Comparison of ENCODE assay signal across 24 mouse cellular contexts in the genomic region with DNA sequence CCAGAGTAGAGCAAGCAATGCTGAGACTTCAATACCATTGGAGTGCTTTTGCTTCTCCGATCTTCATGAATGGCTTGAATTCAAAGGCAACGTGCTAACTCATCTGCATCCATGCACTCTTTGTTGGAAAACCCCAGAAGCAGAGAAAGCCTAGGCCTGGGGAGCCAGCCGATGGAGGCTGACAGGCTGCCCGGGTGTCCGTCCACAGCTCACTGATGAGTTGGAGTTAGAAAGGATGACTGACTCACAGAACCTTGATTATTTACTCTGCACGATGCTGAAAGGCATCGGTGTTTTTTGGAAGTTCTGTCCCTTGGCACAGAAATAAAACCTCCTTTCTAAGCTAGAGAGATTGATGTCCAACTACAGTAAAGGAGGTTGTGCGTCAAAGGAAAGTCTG. TPM values are rescaled to one million over a fixed set of nuclear protein-coding genes. Genes with fewer than 3 reads are reported as not detected.
A peak's percentile ranks its signal among the peaks of the same experiment; 100 is the strongest.
DNase-seq lines count a peak whose midpoint lies in the region; ATAC-seq lines count a peak whose summit lies in the region.
"Had no signal": no experiment of that assay in that cellular context is flagged by ENCODE, and none has a peak within 500 bp of the region (broad histone marks: within the 10 kb centered on the region; RNA-seq: fewer than 3 reads in every experiment).

No protein-coding gene starts in this region.

- no peak for ATAC-seq in forebrain, embryonic 12.5 days (ENCODE audit: low FRiP score)
- ATAC-seq in forebrain, embryonic 14.5 days: no peak
- ATAC-seq in midbrain, embryonic 16.5 days: no peak
- no peak for ATAC-seq in forebrain, embryonic 13.5 days
- no peak for ATAC-seq in limb, embryonic 15.5 days (ENCODE audit: insufficient number of reproducible peaks, low FRiP score, low TSS enrichment, low read depth)
- ATAC-seq in heart, embryonic 11.5 days (replicated peaks; ENCODE audit: insufficient number of reproducible peaks, low FRiP score, low TSS enrichment): no peak
- ATAC-seq in activated CD4-positive, CD25-positive, alpha-beta regulatory T cell, adult 4 months: no peak
- ATAC-seq: intestine, postnatal 0 days had no signal

- H3K9ac ChIP-seq in forebrain, embryonic 12.5 days: no peak overlapping the region
- no peak overlapping the region for H3K9ac ChIP-seq in forebrain, embryonic 14.5 days (ENCODE audit: low read length)
- H3K9ac ChIP-seq in midbrain, embryonic 16.5 days (ENCODE audit: low read depth, low read length): no peak overlapping the region
- no peak overlapping the region for H3K9ac ChIP-seq in forebrain, embryonic 13.5 days
- H3K9ac ChIP-seq in limb, embryonic 15.5 days: no peak overlapping the region
- H3K9ac ChIP-seq in heart, embryonic 11.5 days (ENCODE audit: low read depth, low read length): no peak overlapping the region
- H3K9ac ChIP-seq: hindbrain, embryonic 12.5 days; liver, embryonic 14.5 days; lung, embryonic 15.5 days; stomach, embryonic 15.5 days had no signal

- 62% methylated on average over 8 of the region's 8 CpGs for WGBS in forebrain, embryonic 12.5 days
- 48% methylated on average over 8 of the region's 8 CpGs for WGBS in forebrain, embryonic 14.5 days
- WGBS in midbrain, embryonic 10.5 days: 75% methylated on average over 8 of the region's 8 CpGs
- WGBS in midbrain, embryonic 16.5 days: 71% methylated on average over 8 of the region's 8 CpGs
- 55% methylated on average over 8 of the region's 8 CpGs for WGBS in forebrain, embryonic 13.5 days
- 83% methylated on average over 8 of the region's 8 CpGs for WGBS in limb, embryonic 15.5 days
- 81% methylated on average over 8 of the region's 8 CpGs for WGBS in heart, embryonic 11.5 days (ENCODE audit: insufficient replicate concordance)

- no peak for DNase-seq in forebrain, embryonic 14.5 days (ENCODE audit: low spot score)
- no peak for DNase-seq in midbrain, embryonic 10.5 days (ENCODE audit: low spot score)
- DNase-seq: cerebellum, postnatal 14 days; embryo, embryonic 11 days; heart, postnatal 10 days; left cerebral cortex, postnatal 4 days; right cerebral cortex, postnatal 25 days; thymus, adult 2 months had no signal

- no peak overlapping the region for H3K4me3 ChIP-seq in forebrain, embryonic 12.5 days (replicated peaks)
- no peak overlapping the region for H3K4me3 ChIP-seq in forebrain, embryonic 14.5 days (ENCODE audit: low read depth, low read length)
- no peak overlapping the region for H3K4me3 ChIP-seq in midbrain, embryonic 10.5 days
- H3K4me3 ChIP-seq in midbrain, embryonic 16.5 days (ENCODE audit: low read depth, low read length): no peak overlapping the region
- H3K4me3 ChIP-seq in forebrain, embryonic 13.5 days: no peak overlapping the region
- no peak overlapping the region for H3K4me3 ChIP-seq in limb, embryonic 15.5 days
- no peak overlapping the region for H3K4me3 ChIP-seq in heart, embryonic 11.5 days (ENCODE audit: low read depth, low read length)
- H3K4me3 ChIP-seq: heart, embryonic 10.5 days; hindbrain, embryonic 12.5 days; left cerebral cortex, adult 2 months; lung, embryonic 15.5 days; stomach, embryonic 15.5 days had no signal

- peaks cover 18% of the 10 kb centered on the region for H3K4me1 ChIP-seq in forebrain, embryonic 12.5 days
- peaks cover 8% of the 10 kb centered on the region; the same call in 1 of the 2 replicates for H3K4me1 ChIP-seq in forebrain, embryonic 14.5 days (ENCODE audit: control insufficient read depth, insufficient read depth, low read length)
- peaks cover 16% of the 10 kb centered on the region for H3K4me1 ChIP-seq in midbrain, embryonic 10.5 days
- H3K4me1 ChIP-seq in midbrain, embryonic 16.5 days (ENCODE audit: control insufficient read depth, insufficient read depth, low read length): no peaks in the 10 kb centered on the region
- peaks cover 27% of the 10 kb centered on the region for H3K4me1 ChIP-seq in forebrain, embryonic 13.5 days
- peaks cover 10% of the 10 kb centered on the region; the same call in 1 of the 2 replicates for H3K4me1 ChIP-seq in limb, embryonic 15.5 days
- H3K4me1 ChIP-seq in heart, embryonic 11.5 days (ENCODE audit: control insufficient read depth, insufficient read depth, low read length): no peaks in the 10 kb centered on the region
- H3K4me1 ChIP-seq: stomach, embryonic 15.5 days had no signal

- no peaks in the 10 kb centered on the region for H3K27me3 ChIP-seq in forebrain, embryonic 12.5 days
- no peaks in the 10 kb centered on the region for H3K27me3 ChIP-seq in forebrain, embryonic 14.5 days (replicated peaks; ENCODE audit: control insufficient read depth, insufficient read depth, low read length)
- no peaks in the 10 kb centered on the region for H3K27me3 ChIP-seq in midbrain, embryonic 10.5 days (ENCODE audit: low read depth, poor library complexity, severe bottlenecking)
- H3K27me3 ChIP-seq in midbrain, embryonic 16.5 days (ENCODE audit: control insufficient read depth, insufficient read depth, low read depth, low read length): no peaks in the 10 kb centered on the region
- H3K27me3 ChIP-seq in forebrain, embryonic 13.5 days: no peaks in the 10 kb centered on the region
- no peaks in the 10 kb centered on the region for H3K27me3 ChIP-seq in limb, embryonic 15.5 days
- H3K27me3 ChIP-seq in heart, embryonic 11.5 days (ENCODE audit: control insufficient read depth, insufficient read depth, low read length): no peaks in the 10 kb centered on the region
- H3K27me3 ChIP-seq: hindbrain, embryonic 12.5 days; lung, embryonic 15.5 days; stomach, embryonic 15.5 days had no signal

- no peak overlapping the region for H3K4me2 ChIP-seq in forebrain, embryonic 12.5 days
- no peak overlapping the region for H3K4me2 ChIP-seq in forebrain, embryonic 14.5 days (ENCODE audit: low read length)
- H3K4me2 ChIP-seq in midbrain, embryonic 16.5 days (ENCODE audit: low read length): no peak overlapping the region
- H3K4me2 ChIP-seq in forebrain, embryonic 13.5 days: no peak overlapping the region
- H3K4me2 ChIP-seq in limb, embryonic 15.5 days: no peak overlapping the region
- no peak overlapping the region for H3K4me2 ChIP-seq in heart, embryonic 11.5 days
- H3K4me2 ChIP-seq: hindbrain, embryonic 12.5 days; lung, embryonic 15.5 days; midbrain, embryonic 11.5 days; stomach, embryonic 15.5 days had no signal

- no peaks in the 10 kb centered on the region for H3K36me3 ChIP-seq in forebrain, embryonic 12.5 days (replicated peaks)
- H3K36me3 ChIP-seq in forebrain, embryonic 14.5 days (ENCODE audit: control insufficient read depth, insufficient read depth, low read length): no peaks in the 10 kb centered on the region
- no peaks in the 10 kb centered on the region for H3K36me3 ChIP-seq in midbrain, embryonic 10.5 days
- H3K36me3 ChIP-seq in midbrain, embryonic 16.5 days (ENCODE audit: control insufficient read depth, insufficient read depth, low read length): no peaks in the 10 kb centered on the region
- H3K36me3 ChIP-seq in forebrain, embryonic 13.5 days (ENCODE audit: poor library complexity, severe bottlenecking): no peaks in the 10 kb centered on the region
- no peaks in the 10 kb centered on the region for H3K36me3 ChIP-seq in limb, embryonic 15.5 days
- no peaks in the 10 kb centered on the region for H3K36me3 ChIP-seq in heart, embryonic 11.5 days (ENCODE audit: control insufficient read depth, insufficient read depth, low read length)
- H3K36me3 ChIP-seq: heart, embryonic 10.5 days; hindbrain, embryonic 12.5 days; lung, embryonic 15.5 days; stomach, embryonic 15.5 days had no signal

- no peaks in the 10 kb centered on the region for H3K9me3 ChIP-seq in forebrain, embryonic 12.5 days
- H3K9me3 ChIP-seq in forebrain, embryonic 14.5 days (replicated peaks; ENCODE audit: control insufficient read depth, low read length): no peaks in the 10 kb centered on the region
- no peaks in the 10 kb centered on the region for H3K9me3 ChIP-seq in midbrain, embryonic 10.5 days (replicated peaks)
- 0 out of 2 replicates have a peak, but pooled peaks cover 2% of the 10 kb centered on the region for H3K9me3 ChIP-seq in midbrain, embryonic 16.5 days (replicated peaks; ENCODE audit: control insufficient read depth, low read length, poor library complexity, severe bottlenecking)
- no peaks in the 10 kb centered on the region for H3K9me3 ChIP-seq in forebrain, embryonic 13.5 days (replicated peaks)
- no peaks in the 10 kb centered on the region for H3K9me3 ChIP-seq in limb, embryonic 15.5 days
- no peaks in the 10 kb centered on the region for H3K9me3 ChIP-seq in heart, embryonic 11.5 days (replicated peaks; ENCODE audit: control insufficient read depth, low read length)
- H3K9me3 ChIP-seq: G1E; heart, embryonic 10.5 days; hindbrain, embryonic 12.5 days; lung, embryonic 15.5 days; stomach, embryonic 15.5 days had no signal

- peak overlapping the region; percentile 3; the same call in 1 of the 2 replicates for H3K27ac ChIP-seq in forebrain, embryonic 12.5 days
- H3K27ac ChIP-seq in forebrain, embryonic 14.5 days (ENCODE audit: low read depth, low read length): no peak overlapping the region
- peak overlapping the region; percentile 28; the same call in 1 of the 2 replicates for H3K27ac ChIP-seq in midbrain, embryonic 10.5 days (replicated peaks)
- no peak overlapping the region for H3K27ac ChIP-seq in midbrain, embryonic 16.5 days (ENCODE audit: low read length)
- H3K27ac ChIP-seq in forebrain, embryonic 13.5 days: peak overlapping the region; percentile 6; the same call in 1 of the 2 replicates
- H3K27ac ChIP-seq in limb, embryonic 15.5 days: 0 out of 2 replicates have a peak overlapping the region, but pooled peaks have one; percentile 4
- no peak overlapping the region for H3K27ac ChIP-seq in heart, embryonic 11.5 days (ENCODE audit: low read depth, low read length)
- H3K27ac ChIP-seq: heart, embryonic 10.5 days; hindbrain, embryonic 12.5 days; left cerebral cortex, adult 2 months; liver, embryonic 14.5 days; lung, embryonic 15.5 days; macrophage; stomach, embryonic 15.5 days had no signal

RNA-seq across cellular contexts. Expression of a gene that starts 55.8 kb away (rescaled TPM):
- 3.0 and 4.3 TPM in 2 replicates for polyA plus RNA-seq in forebrain, embryonic 12.5 days (2016; fragmentation: Nextera tagmentation; extraction: Ambion mirVana)
- polyA plus RNA-seq in forebrain, embryonic 14.5 days (2014; fragmentation: Nextera tagmentation; extraction: Ambion mirVana): 7.5 and 12.0 TPM in 2 replicates
- polyA plus RNA-seq in midbrain, embryonic 10.5 days (2016; fragmentation: Nextera tagmentation; extraction: Ambion mirVana): 1.3 and 1.4 TPM in 2 replicates
- 13.1 and 14.7 TPM in 2 replicates for polyA plus RNA-seq in midbrain, embryonic 16.5 days (2015; fragmentation: Nextera tagmentation; extraction: Ambion mirVana)
- 3.5 and 4.6 TPM in 2 replicates for polyA plus RNA-seq in forebrain, embryonic 13.5 days (2015; fragmentation: Nextera tagmentation; extraction: Ambion mirVana)
- 6.9 and 7.8 TPM in 2 replicates for polyA plus RNA-seq in limb, embryonic 15.5 days (2015; fragmentation: Nextera tagmentation; extraction: Ambion mirVana)
- 3.0 and 4.1 TPM in 2 replicates for polyA plus RNA-seq in heart, embryonic 11.5 days (2014; fragmentation: Nextera tagmentation; extraction: Ambion mirVana)
- polyA plus RNA-seq in activated CD4-positive, CD25-positive, alpha-beta regulatory T cell, adult 4 months (2017; shearing (Covaris generic)): not detected
- polyA plus RNA-seq: macrophage had no signal

Comparison
In these comparisons a context has a peak if more than half of its experiments do, and no peak if none do; other contexts are left out.
1. H3K27ac ChIP-seq: peak in forebrain, embryonic 12.5 days (single experiment), midbrain, embryonic 10.5 days (single experiment), forebrain, embryonic 13.5 days (single experiment) and limb, embryonic 15.5 days (single experiment); none in forebrain, embryonic 14.5 days (single experiment), midbrain, embryonic 16.5 days (single experiment) and heart, embryonic 11.5 days (single experiment).